Mouse (Mus musculus) ES-CJ7 (cell line): ENCODE measurements around the gene Arhgap25.

Source experiments
- DNase-seq: peaks from one replicate; pipeline ENCODE4 v3.0.0; 2011; ENCODE audit warnings: low read depth, low spot score

Gene Arhgap25

DNA sequence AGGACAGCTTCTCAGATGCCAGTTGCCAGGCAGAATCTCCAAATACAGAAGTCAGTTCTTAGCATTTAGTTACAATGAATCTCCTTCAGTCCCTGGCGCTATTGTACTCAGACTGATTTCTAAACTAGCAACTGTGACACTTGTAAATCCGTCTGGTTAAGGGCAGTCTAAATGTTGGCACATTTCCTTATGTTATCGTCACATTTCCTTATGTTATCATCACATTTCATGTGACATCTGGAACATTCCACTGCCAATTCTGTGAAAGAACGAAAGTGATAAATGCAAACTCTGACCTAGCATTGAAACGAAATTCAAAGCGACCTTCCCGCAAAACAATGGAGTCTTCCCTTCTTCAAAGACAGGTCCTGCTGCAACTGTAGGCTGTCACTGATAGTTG lies 87.8 kb downstream of the Arhgap25 start:
- no peak for DNase-seq

DNA sequence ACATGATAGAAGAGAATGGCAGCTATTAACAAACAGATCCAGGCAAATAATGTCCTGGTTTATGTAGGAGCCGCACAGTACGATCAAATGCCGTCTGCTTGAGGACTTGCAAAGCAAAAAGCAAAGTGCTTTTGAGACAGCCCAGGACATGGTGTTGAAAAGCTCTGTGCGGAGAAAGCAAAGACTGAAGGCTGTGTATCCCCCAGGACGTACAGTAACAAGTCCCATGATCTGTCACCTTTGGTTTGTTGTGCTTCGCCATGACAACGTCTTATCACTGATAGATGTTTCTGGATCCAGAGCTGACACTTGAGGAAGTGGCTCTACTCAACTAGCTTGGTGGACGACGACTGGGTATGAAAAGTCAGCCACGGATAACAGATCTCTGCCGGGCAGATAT lies 89.8 kb downstream of the Arhgap25 start:
- DNase-seq, result no peak

DNA sequence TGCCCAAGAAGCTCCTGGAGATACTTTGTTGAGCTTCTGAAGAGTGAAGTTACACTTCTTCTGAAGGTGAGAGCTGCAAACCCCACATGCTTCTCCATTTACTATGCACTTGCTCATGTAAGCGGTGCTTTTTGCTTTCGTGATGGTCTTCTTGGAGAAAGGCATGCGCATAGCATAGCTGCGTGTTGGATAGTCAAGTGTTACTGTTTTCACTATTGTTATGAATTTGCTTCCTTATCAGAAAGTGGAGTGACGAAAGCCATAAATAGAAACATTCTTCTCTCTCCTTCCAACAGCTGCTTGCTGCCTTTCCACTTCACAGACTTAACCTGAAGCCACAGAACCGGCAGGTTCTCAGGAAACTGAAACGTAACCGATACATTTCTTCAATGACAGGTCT lies 96.3 kb downstream of the Arhgap25 start:
- DNase-seq, result no peak

DNA sequence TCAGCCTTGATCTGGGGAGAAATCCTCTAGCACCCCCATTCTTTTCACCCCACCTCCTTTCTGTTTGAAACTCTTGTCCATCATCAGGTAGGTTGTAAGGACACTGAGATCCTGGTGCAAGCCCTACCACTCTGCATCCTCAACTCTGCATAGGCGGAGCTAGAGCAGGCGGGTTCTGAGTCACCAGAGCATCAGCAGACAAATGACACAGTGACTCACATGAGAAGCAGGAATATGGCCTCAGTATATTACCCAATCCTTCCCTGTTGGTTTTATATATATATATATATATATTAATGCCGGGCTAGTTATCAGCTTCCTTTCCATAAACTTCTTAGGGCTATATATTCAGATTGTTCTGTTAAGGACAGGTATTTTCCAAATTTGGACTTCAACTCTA lies 97.3 kb downstream of the Arhgap25 start:
- DNase-seq, result no peak

DNA sequence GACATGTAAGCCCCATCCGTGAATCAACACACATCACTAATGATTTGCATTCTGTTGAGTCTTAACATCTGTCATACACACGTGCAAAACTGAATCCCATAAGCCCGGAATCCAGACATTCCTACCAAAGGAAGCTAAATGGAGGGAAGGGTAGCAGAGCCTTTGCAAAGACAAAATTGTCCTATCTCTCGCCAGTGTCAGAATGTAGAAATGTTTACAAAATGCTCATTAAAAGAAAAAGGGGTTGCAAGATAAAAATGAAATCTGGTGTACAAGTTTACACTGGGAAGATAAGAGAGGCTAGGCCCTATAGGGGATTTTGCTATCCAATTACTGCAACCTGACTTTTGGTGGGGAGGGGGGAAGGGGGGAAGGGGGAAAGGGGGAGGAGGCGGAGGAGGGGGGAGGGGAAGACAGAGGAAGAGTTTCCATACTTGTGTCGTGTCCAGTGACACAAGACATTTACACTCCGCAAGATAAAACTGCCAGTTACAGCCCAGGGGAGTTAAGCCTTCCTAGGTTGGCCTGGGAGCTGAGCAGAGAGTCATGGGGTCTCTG lies 104.5 kb downstream of the Arhgap25 start, which contains the start of gene Bmp10:
TSS of gene Bmp10 (plus strand) at position 508 of the 558 bp plus-strand sequence.
- DNase-seq, result no peak

DNA sequence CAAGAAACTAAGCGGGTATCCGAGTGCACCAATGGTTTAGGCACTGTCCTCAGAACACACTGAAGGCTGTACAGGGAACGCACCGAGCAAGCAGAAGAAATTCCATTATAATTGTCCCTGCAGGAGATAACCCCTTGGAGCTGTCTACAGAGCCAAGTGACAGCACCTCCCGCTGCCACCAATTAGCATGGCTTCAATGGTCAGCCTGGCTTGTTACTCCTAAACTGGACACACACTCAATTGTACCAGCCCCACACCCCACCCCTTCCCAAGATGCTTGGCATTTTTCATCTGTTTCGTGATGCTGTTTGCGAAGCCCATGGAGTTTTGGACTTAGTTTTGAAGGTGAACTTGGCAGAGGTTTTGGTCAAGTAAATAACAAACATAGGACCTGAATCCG lies 105.4 kb downstream of the Arhgap25 start:
- no peak for DNase-seq

DNA sequence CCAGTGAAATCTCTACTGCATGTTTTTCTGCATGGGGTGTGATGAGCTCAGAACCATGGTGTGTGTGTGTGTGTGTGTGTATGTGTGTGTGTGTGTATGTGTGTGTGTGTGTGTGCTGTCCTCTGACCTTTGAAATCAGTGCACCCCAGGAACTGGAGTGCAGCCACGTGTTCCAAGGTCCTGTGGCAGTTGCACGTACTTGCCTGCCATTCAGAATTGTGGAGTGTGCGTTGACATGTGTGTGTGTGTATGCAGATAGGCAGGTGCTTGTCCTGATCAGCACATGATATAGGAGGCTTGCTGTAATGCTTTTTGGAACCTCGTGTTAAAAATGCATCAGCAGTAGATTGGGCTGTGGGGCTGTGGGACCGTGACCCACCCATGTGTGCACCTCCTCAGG lies 106.1 kb downstream of the Arhgap25 start:
- no peak for DNase-seq

DNA sequence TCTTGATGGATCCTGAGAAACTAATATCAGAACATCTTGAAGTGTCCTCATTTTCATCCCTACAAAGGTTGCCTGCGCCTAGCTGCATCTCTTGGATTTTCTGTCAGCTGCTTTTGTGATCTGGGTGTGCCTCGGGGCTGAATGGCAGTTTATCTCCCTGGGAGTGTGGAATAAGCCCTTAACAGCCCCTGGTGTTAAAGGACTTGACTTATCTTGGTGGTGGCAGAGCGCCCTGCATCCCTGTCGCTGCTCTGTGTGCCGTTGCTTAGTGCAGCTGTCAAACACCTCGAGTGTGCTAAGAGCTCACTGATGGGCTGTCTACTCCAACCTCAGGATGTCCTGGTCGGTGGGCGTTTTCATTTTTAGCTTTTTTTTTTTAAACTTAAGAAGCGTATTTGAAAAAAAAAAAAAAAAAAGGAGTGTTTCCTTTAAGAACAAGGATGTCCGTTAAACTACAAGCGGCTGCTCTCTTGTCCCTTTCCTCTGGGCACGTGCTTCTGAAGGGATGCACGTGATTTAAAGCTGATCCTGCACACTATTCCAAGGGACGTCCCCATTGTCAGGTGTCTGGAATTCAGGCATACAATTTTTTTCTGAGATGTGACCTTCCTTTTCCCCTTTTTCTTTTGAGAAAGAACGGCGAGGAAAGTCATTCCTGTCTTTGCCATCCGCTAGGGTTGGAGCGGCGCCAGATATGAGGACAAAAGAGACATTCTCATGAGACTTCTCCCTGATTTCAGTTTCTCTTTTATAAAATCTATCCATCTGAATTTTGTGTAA lies 108.8 kb downstream of the Arhgap25 start:
- DNase-seq, result no peak

DNA sequence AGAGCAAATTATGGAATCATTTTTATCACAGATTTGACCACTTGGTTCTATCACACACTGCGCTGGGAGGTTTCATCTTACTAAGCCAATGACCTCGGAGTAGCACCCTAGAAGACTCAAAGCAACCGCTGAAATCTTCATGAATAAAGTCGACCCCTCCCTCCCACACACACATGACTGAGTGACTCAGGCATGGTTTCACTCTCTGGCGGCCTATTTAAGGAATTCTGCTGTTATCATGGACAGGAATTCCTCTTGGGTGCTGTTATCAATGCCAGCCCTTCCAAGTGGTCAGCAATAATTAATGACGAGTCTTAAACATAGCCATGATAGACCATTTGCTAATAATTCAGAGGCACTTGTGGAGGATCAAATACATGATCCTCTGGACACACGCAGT lies 110.8 kb downstream of the Arhgap25 start:
- DNase-seq, result no peak

DNA sequence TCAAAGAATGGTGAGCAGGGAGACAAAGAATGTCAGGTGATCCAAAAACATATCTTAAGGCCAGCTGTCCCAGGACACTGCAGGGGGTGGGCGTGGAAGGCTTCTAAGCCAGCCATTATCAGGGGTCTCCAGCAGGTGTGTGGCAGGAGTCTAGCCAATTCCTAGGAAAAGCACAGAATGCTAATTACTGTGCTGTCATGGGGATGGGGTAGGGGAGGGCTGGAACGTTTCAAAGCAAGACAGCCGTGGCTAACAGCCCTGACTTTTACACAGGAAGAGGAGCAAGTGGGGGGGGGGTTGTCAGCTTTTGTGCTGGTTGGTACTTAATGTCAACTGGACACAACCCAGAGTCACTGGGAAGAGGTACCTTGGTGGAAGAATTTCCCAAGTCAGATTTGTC lies 121.0 kb downstream of the Arhgap25 start:
- no peak for DNase-seq
